Mouse (Mus musculus): Measurements from ENCODE around the gene Dcaf4.

Gene Dcaf4

DNA sequence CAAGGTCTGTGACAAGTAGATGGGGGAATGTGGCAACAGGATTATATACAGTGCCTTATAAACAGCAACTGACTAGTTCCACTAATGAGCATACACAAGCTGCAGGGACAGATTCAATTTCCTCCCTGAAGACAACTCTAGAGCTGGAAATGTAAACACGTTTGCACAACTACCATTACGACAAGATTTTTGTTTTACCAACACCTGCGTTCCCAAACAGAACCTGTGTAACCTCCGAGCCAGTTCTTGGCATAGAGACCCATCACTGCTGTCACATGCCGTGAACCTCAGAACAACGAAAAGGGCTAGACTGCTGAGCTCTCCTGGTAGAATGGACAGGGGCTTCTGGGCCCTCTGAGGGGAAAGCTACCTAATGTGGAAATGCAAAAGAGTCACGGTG is 23.7 kb downstream of the Dcaf4 start:
- no peak for DNase-seq (ENCODE audit: low read depth, low spot score)

DNA sequence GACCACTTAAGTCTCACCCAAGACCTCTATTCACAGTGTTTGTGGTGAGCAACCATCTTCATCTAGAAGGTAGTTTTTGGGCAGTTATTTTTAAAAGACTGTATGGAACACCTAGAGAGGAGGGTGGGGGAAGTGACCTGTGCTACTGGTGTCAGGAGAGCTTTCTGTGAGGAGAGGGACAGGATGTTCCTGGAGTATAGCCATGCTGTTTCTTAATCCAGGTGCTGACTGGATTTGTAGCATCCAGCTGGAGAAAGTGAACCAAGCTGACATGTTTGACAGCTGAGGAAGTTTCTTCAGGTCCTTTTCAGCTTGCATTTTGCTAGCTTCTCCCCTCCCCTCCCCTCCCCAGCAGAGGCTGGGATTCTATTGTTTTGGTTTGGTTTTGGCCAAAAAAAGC is 24.5 kb downstream of the Dcaf4 start:
- DNase-seq (ENCODE audit: low read depth, low spot score) = no peak

GRCm38 (mm10) chr12:83551305-83551704 is 31.0 kb downstream of the Dcaf4 start:
- no peak for DNase-seq (ENCODE audit: low read depth, low spot score)

DNA sequence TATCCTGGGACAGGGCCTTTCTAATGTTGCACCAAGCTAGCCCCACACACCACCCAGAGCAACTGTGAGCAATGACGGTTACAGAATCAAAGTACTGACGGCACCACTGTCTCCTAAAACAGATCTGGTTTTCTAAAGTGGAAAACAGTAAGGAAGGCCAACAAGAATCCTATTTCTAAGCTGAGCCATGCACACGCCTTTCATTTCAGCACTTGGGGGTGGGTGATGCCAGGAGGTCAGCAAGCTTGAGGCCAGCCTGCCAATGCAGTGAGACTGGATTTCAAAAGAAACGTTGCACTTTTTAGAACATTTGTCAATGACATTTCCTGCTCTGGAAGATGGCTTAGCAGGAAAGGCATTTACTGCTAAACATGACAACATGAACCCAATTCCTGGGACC is 33.5 kb downstream of the Dcaf4 start:
- DNase-seq (ENCODE audit: low read depth, low spot score) = no peak

- DNase-seq (ENCODE audit: low read depth, low spot score) = no peak
Measured at GRCm38 (mm10) chr12:83555605-83556004, 35.3 kb downstream of the Dcaf4 start.

DNA sequence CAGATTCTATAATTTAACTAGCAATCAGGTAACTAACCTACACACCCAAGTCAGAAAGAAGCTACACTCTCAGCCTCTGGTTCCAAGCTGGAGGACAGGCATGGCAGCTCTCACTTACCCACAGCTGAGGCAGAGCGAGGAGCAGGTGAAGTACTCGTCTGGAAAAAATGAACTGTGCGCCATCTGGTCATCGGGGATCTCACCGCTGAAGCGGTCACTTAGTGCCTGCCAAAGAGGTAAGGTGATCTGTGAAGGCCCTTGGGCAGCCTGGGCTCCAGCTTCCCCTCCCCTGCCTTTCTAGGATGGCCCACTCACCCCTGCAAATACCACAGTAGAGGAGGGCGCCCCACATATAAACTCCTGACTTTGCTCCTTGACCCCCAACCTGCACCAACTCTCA is 38.2 kb downstream of the Dcaf4 start:
- DNase-seq (ENCODE audit: low read depth, low spot score) = no peak

- no peak for DNase-seq (ENCODE audit: low read depth, low spot score)
Measured at GRCm38 (mm10) chr12:83560189-83560588, 39.9 kb downstream of the Dcaf4 start.

DNA sequence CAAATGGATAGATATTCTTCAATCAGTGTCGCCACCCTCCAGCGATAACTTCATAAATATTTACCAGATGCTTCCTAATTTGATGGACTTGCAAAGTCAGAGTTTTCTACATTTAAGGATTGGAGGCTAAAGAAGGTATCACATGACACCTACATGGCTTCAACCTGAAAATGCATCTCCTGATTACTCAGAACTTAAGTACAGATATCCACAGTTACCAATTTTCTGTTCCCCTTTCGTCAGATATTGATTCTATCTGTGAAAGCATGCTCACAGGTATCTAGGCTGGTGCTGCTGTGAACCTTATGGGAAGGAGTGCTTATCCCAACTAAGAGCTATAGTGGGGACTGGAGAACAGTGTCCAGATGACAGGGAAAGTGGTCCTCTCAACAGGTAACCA is 42.3 kb downstream of the Dcaf4 start:
- no peak for DNase-seq (ENCODE audit: low read depth, low spot score)

DNA sequence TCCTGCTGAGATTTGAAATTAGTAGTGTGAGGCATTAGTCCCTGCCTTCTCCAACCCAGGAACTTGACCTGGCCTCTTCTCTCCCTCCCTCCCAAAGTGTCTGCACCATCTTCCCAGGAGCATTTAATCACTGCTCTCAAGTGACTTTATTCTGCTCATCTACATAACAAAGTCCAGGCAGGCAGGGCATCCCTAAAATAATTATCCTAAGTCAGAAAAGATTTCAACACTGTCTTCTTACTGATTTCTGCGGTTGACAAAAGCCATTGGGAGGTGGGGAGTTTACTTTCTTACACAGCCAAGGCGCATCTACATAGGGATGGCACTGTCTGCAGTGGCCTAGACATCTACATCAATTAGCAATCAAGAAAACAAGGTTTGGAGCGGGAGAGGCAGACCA is 49.6 kb downstream of the Dcaf4 start:
- no peak for DNase-seq (ENCODE audit: low read depth, low spot score)

DNA sequence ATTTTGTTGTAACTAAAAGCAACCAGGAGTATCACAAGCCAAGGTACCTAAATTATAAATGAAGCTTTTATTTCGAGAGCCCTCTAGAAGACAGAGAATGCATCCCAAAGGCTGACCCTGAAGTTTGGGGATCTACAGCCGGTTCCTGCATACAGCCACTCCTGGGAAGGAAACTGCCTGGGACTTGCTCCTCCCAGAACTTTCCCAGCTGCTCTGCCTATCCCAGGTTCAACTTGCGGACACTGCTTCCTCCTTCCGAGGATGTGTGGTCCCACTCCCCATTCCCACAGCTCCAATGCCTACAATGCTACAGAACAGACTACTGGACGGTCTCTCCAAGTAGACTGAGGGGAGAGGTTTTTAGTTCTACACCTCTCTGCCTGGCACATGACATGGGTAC is 52.5 kb downstream of the Dcaf4 start:
- no peak for DNase-seq (ENCODE audit: low read depth, low spot score)

- no peak for DNase-seq (ENCODE audit: low read depth, low spot score)
Measured at GRCm38 (mm10) chr12:83577445-83577844, 57.2 kb downstream of the Dcaf4 start.

GRCm38 (mm10) chr12:83578356-83578755 is 58.1 kb downstream of the Dcaf4 start:
- DNase-seq (ENCODE audit: low read depth, low spot score) = no peak

- DNase-seq (ENCODE audit: low read depth, low spot score) = no peak
Measured at GRCm38 (mm10) chr12:83578896-83579569, 58.8 kb downstream of the Dcaf4 start.

DNA sequence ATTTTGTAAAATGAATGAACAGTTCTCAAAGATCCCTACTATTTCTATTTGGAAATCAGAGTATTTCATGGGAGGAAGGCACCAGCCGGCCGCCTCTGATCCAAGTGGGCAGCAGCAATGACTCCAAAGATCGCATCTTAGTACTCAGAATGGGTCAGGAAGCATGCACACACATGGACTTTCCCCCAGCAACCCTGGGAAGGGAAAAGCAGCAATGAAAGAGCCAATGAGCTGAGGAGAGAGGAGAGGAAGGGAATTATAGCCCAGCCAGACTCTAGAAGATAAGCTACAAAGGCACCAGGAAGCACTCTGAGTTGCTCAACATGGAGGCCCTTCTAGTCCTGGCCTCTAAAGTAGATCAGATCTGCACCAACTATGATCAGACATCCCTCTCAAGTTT is 60.0 kb downstream of the Dcaf4 start:
- DNase-seq (ENCODE audit: low read depth, low spot score) = no peak

GRCm38 (mm10) chr12:83582106-83582505 is 61.8 kb downstream of the Dcaf4 start:
- DNase-seq (ENCODE audit: low read depth, low spot score) = no peak

GRCm38 (mm10) chr12:83582747-83583146 is 62.5 kb downstream of the Dcaf4 start:
- DNase-seq (ENCODE audit: low read depth, low spot score) = no peak

- no peak for DNase-seq (ENCODE audit: low read depth, low spot score)
Measured at GRCm38 (mm10) chr12:83586628-83587027, 66.4 kb downstream of the Dcaf4 start.
